Mouse (Mus musculus) hindbrain, embryonic 11.5 days (tissue): ENCODE measurements around the gene Mdc1. TPM values are rescaled to one million over a fixed set of nuclear protein-coding genes. Genes with fewer than 3 reads are reported as not detected.
"Not testable (repeated sequence)": the region's sequence is repeated elsewhere in the genome, so short reads cannot be mapped to it uniquely, and the experiment has no call there.

Source experiments
- ATAC-seq: fragments of 200-750 bp; cut with Nextera tagmentation; 2 replicates; pipeline ENCODE4 v1.8.0; 2017; ENCODE audit warnings: mild to moderate bottlenecking, moderate TSS enrichment, moderate library complexity; ENCODE audit not compliant: low FRiP score
- DNase-seq: peaks from one replicate; pipeline ENCODE4 v3.0.0-alpha.2; 2015; ENCODE audit warnings: low spot score
- H3K27ac ChIP-seq: fragments of 300-500 bp; sonication (generic); 2 replicates; pipeline ENCODE4 v1.5.1; 2014; ENCODE audit warnings: mild to moderate bottlenecking, low read depth, low read length
- H3K27me3 ChIP-seq: fragments of 300-500 bp; sonication (generic); 2 replicates; pipeline ENCODE4 v1.6.1; 2014; ENCODE audit warnings: mild to moderate bottlenecking, low read length, moderate library complexity, mixed read lengths; ENCODE audit not compliant: control insufficient read depth, insufficient read depth
- H3K36me3 ChIP-seq: fragments of 300-500 bp; sonication (generic); 2 replicates; pipeline ENCODE4 v1.6.1; 2014; ENCODE audit warnings: mild to moderate bottlenecking, low read length, moderate library complexity, mixed read lengths; ENCODE audit not compliant: control insufficient read depth, insufficient read depth
- H3K4me1 ChIP-seq: fragments of 300-500 bp; sonication (generic); replicated peaks from 2 replicates; pipeline ENCODE4 v1.6.1; 2014; ENCODE audit warnings: low read length, mixed read lengths; ENCODE audit not compliant: control insufficient read depth, insufficient read depth
- H3K4me2 ChIP-seq: fragments of 300-500 bp; sonication (generic); replicated peaks from 2 replicates; pipeline ENCODE4 v1.6.1; 2014; ENCODE audit warnings: mild to moderate bottlenecking, low read depth, low read length
- H3K4me3 ChIP-seq: fragments of 300-500 bp; sonication (generic); 2 replicates; pipeline ENCODE4 v1.5.1; 2014; ENCODE audit warnings: low read depth, low read length
- H3K9ac ChIP-seq: fragments of 300-500 bp; sonication (generic); 2 replicates; pipeline ENCODE4 v1.6.1; 2014; ENCODE audit warnings: low read depth, low read length
- H3K9me3 ChIP-seq: fragments of 300-500 bp; sonication (generic); 2 replicates; pipeline ENCODE4 v1.6.1; 2016; ENCODE audit warnings: low read length; ENCODE audit not compliant: control insufficient read depth
- WGBS: fragments of 180-500 bp; shearing (Covaris S2); extraction: QIAGEN DNeasy Blood & Tissue Kit; methylation state at CpG from one replicate; pipeline ENCODE4 v1.1.7; 2014; 5-methylcytosine and 5-hydroxymethylcytosine counted together
- polyA plus RNA-seq: library from polyadenylated mRNA; unstranded; fragments of >200 nt; fragmentation: Nextera tagmentation; extraction: Ambion mirVana; gene quantifications from 2 replicates; pipeline ENCODE4 v1.2.1, GENCODE M21; 2014

Mdc1 gene
- polyA plus RNA-seq, 1 experiment from 2014 or later = 17.3 TPM

DNA sequence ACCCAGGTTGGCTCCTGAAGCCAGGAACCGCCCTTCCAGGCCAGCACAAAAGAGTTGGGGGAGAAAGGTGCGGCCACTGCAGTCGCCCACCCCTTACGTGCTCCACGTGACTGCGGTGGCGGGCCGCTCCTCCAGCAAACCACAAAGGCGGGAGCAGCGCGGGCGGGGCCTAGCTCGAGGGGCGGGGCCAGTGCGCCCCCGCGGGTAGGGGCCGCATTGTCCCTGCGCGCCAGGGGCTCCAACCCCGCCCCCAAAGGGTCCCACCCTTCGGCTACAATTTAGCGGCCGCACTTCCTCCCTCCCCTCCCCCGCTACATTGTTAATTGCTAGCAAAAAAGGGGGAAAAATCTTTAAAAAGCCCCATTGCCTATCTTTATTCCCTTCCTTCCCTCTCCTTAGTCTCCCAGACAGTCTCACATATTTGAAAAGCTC, 4.3 kb upstream of the Mdc1 start:
- Histone ChIP-seq H3K9me3 (no peaks in the 10 kb centered on the region), H3K27me3 (no peaks in the 10 kb centered on the region), H3K27ac (peak overlapping the region; percentile 97), H3K4me2 (peak overlapping the region; percentile 68), H3K4me3 (peak overlapping the region; percentile 77), H3K9ac (peak overlapping the region; percentile 97), H3K36me3 (peaks cover 27% of the 10 kb centered on the region), H3K4me1 (peaks cover 15% of the 10 kb centered on the region)
- WGBS = 0% methylated on average over 24 of the region's 25 CpGs
- ATAC-seq (peak; percentile 55), DNase-seq (peak; percentile 94)

DNA sequence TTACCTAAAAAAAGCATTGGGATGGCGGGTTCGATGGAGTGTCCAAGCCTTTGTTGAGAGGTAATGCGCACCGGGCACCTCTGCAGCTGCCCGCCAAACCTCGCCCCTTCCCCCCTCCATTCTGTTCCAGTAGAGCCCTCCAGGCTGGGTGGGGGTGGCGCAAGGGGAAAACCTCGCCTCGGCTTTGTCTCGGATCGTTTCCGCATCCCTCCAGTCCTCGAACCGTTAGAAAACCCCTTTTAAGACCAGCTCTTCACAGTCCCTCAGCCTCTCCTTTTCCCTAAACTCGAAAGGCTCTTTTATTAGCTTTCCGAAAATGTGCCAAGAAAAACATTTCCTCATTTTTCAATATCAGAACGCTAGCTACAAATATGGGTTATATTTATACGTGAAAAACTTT, 3.8 kb upstream of the Mdc1 start:
- peaks cover 27% of the 10 kb centered on the region for H3K36me3 ChIP-seq
- H3K4me1 ChIP-seq = peaks cover 16% of the 10 kb centered on the region
- no peaks in the 10 kb centered on the region for H3K27me3 ChIP-seq
- DNase-seq (peak; percentile 79), ATAC-seq (peak; percentile 5; the same call in 1 of the 2 replicates)
- no peak overlapping the region for H3K4me2 ChIP-seq
- no peaks in the 10 kb centered on the region for H3K9me3 ChIP-seq
- peak overlapping the region; percentile 97 for H3K9ac ChIP-seq
- H3K4me3 ChIP-seq = peak overlapping the region; percentile 77
- H3K27ac ChIP-seq = peak overlapping the region; percentile 97
- under 1% methylated on average over 18 of the region's 18 CpGs for WGBS

DNA sequence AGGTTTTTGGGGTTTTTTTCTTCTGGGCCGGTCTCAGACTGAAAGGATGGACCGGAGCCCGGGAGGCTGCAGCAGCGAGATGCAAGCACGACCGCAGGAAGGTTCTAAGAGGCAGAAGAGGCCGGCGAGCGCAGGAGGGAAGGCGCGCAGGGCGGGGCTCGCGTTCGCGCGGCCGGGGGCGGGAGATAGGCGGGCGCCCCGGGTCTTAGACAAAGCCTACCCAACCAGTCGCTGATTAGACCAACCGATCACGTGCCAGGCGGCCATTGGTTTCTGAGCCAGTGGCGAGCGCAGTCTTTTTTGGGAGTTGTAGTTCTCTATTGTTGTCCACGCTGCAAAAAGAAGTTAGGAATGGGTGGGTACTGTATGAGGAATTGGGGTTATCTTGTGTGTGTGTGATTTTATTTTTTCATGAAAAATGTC, 3.2 kb upstream of the Mdc1 start, which contains the start of gene Tubb5:
Gene Tubb5, minus strand, starts transcription at position 185 of the 423 bp plus-strand sequence.
- DNase-seq (peak; percentile 96), ATAC-seq (peak; percentile 72)
- Histone ChIP-seq H3K4me3 (peak within 1 kb of the TSS; percentile 77), H3K9ac (peak within 1 kb of the TSS; percentile 97), H3K36me3 (peaks cover 26% of the 10 kb centered on the region), H3K4me2 (peak within 1 kb of the TSS; percentile 39), H3K4me1 (peaks cover 16% of the 10 kb centered on the region), H3K27me3 (no peaks in the 10 kb centered on the region), H3K27ac (peak within 1 kb of the TSS; percentile 97), H3K9me3 (no peaks in the 10 kb centered on the region)
- WGBS = under 1% methylated on average over 29 of the region's 29 CpGs

DNA sequence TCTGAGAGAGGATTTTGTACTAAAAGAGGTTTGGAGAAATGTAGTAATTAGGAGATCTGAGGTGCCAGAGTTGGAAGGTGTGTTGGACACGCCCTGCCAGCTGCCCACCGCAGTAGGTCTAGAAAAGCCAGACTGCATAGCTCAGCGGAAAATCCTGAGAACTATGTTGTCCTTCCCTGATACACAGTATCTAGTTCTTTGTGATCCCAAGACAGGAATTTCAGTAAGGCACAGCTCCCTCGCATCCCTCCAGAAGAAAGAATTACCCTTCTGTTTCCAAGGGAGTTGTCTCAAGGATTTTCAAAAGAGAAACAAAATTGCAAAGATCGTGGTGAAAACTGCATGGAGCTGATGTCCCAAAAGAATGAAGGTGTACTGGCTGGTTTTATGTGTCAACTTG, 2.7 kb upstream of the Mdc1 start:
- no peaks in the 10 kb centered on the region for H3K27me3 ChIP-seq
- ATAC-seq (no peak), DNase-seq (peak; percentile 63)
- peaks cover 16% of the 10 kb centered on the region for H3K4me1 ChIP-seq
- peak overlapping the region; percentile 39 for H3K4me2 ChIP-seq
- H3K27ac ChIP-seq = peak overlapping the region; percentile 18
- no peaks in the 10 kb centered on the region for H3K9me3 ChIP-seq
- H3K9ac ChIP-seq = peak overlapping the region; percentile 40
- peaks cover 22% of the 10 kb centered on the region for H3K36me3 ChIP-seq
- 5% methylated on average over 5 of the region's 5 CpGs for WGBS
- H3K4me3 ChIP-seq = peak overlapping the region; percentile 77

DNA sequence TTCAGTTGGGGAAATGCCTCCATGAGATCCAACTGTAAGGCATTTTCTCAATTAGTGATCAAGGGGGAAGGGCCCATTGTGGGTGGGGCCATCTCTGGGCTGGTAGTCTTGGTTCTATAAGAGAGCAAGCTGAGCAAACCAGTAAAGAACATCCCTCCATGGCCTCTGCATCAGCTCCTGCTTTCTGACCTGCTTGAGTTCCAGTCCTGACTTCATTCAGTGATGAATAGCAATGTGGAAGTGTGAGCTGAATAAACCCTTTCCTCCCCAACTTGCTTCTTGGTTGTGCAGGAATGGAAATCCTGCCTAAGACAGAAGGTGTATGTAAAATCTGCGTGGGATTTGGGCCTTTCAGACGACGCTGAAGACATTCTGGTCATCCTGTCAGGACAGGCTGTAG, 2.3 kb upstream of the Mdc1 start:
- 70% methylated on average over 3 of the region's 3 CpGs for WGBS
- Histone ChIP-seq H3K4me2 (peak overlapping the region; percentile 39), H3K4me1 (peaks cover 16% of the 10 kb centered on the region), H3K4me3 (peak overlapping the region; percentile 77), H3K9ac (peak overlapping the region; percentile 40), H3K36me3 (peaks cover 20% of the 10 kb centered on the region), H3K27ac (peak overlapping the region; percentile 18)
- not testable (repeated sequence) for ATAC-seq, DNase-seq, H3K27me3 ChIP-seq, H3K9me3 ChIP-seq

DNA sequence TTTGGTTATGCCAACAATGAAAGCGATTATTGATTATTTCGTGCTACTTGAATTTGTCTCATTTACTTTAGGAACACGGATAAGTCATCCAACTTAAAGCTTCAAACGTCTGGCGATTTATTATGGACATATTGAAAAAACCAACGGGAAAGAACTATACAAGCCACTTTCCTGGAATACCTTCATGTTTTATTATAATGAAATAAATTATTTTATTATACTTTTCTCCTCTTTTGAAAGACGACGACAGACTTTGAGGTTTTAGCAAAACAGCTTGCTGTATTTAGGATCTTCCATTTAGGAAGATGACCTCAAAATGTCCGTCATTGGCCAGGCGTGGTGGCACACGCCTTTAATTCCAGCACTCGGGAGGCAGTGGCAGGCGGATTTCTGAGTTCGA, 754 bp upstream of the Mdc1 start:
- Histone ChIP-seq H3K4me1 (peaks cover 7% of the 10 kb centered on the region), H3K27me3 (no peaks in the 10 kb centered on the region), H3K27ac (no peak overlapping the region), H3K4me2 (peak overlapping the region; percentile 8; the same call in 1 of the 2 replicates), H3K4me3 (peak overlapping the region; percentile 63), H3K36me3 (peaks cover 11% of the 10 kb centered on the region), H3K9me3 (no peaks in the 10 kb centered on the region), H3K9ac (0 out of 2 replicates have a peak overlapping the region, but pooled peaks have one; percentile 5)
- 56% methylated on average over 14 of the region's 14 CpGs for WGBS
- no peak for ATAC-seq
- DNase-seq = no peak

DNA sequence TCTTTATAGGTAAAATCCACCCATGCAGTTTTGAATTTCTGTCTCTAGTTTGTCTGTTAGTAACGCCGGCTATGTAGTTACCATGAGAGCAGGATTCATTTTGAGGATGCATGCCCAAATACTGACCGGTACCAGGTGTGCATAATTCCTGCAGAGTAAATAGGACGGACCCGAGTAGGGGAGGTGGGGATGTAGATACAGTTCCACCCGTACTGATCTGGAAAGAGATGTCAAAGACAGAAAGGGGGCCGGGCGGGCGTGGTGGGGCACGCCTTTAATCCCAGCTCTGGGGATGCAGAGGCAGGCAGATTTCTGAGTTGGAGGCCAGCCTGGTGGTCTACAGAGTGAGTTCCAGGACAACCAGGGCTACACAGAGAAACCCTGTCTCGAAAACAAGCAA, 691 bp downstream of the Mdc1 start:
- Histone ChIP-seq H3K36me3 (peaks cover 8% of the 10 kb centered on the region; the same call in 1 of the 2 replicates), H3K9ac (peak overlapping the region; percentile 64), H3K4me2 (peak overlapping the region; percentile 51), H3K27ac (peak overlapping the region; percentile 67; the same call in 1 of the 2 replicates), H3K9me3 (no peaks in the 10 kb centered on the region), H3K4me3 (peak overlapping the region; percentile 63), H3K27me3 (no peaks in the 10 kb centered on the region), H3K4me1 (0 out of 2 replicates have a peak, but pooled peaks cover 3% of the 10 kb centered on the region)
- ATAC-seq = no peak
- WGBS = 14% methylated on average over 11 of the region's 11 CpGs
- no peak for DNase-seq

DNA sequence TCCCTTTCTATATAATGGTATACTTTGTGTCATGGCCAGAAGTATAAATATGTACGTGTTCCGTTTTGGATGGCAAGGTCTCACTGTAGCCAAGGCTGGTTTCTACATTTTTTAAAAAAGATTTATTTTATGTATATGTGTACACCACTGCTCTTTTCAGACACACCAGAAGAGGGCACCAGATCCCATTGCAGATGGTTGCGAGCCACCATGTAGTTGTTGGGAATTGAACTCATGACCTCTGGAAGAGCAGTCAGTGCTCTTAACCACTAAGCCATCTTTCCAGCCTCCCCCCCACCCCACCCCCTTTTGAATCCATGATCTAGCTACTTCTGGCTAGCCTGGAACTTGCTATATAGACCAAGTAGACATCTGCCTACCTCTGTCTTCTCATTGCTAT, 2.2 kb downstream of the Mdc1 start:
- no peak overlapping the region for H3K4me3 ChIP-seq
- DNase-seq = no peak
- peaks cover 17% of the 10 kb centered on the region; the same call in 1 of the 2 replicates for H3K36me3 ChIP-seq
- H3K9ac ChIP-seq = no peak overlapping the region
- 0 out of 2 replicates have a peak, but pooled peaks cover 3% of the 10 kb centered on the region for H3K4me1 ChIP-seq
- no peaks in the 10 kb centered on the region for H3K9me3 ChIP-seq
- 94% methylated on average over 3 of the region's 3 CpGs for WGBS
- H3K27me3 ChIP-seq = no peaks in the 10 kb centered on the region
- no peak overlapping the region for H3K27ac ChIP-seq
- H3K4me2 ChIP-seq = no peak overlapping the region
- no peak for ATAC-seq

DNA sequence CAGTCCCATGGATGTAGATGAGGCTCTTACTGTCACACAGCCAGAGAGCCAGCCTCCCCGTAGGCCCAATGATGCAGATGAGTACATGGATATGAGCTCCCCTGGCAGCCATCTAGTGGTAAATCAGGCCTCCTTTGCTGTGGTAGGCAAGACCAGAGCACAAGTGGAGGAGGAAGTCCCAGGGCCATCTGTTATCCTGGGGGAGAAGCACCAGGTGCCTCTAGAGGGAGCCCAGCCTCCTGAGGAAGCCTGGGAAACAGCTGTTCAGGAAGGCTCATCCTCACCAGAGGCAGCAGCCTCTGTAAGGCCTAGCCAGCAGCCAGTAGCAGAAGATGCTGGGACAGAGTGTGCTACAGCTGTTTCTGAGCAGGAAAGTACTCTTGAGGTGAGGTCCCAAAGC, 6.8 kb downstream of the Mdc1 start:
- no peaks in the 10 kb centered on the region for H3K27me3 ChIP-seq
- H3K27ac ChIP-seq = no peak overlapping the region
- no peak overlapping the region for H3K9ac ChIP-seq
- peaks cover 22% of the 10 kb centered on the region; the same call in 1 of the 2 replicates for H3K36me3 ChIP-seq
- DNase-seq = no peak
- WGBS = 56% methylated on average over 1 of the region's 1 CpGs
- no peak overlapping the region for H3K4me2 ChIP-seq
- no peaks in the 10 kb centered on the region for H3K4me1 ChIP-seq
- no peaks in the 10 kb centered on the region for H3K9me3 ChIP-seq
- H3K4me3 ChIP-seq = no peak overlapping the region
- ATAC-seq = no peak
